Mouse (Mus musculus) kidney, adult 18-20 months (tissue): ENCODE data around the gene Lcn12.
A peak's percentile ranks its signal among the peaks of the same experiment; 100 is the strongest.

Experiments
- DNase-seq: peaks from one replicate; pipeline ENCODE4 v3.0.0; 2021

The Lcn12 gene

DNA sequence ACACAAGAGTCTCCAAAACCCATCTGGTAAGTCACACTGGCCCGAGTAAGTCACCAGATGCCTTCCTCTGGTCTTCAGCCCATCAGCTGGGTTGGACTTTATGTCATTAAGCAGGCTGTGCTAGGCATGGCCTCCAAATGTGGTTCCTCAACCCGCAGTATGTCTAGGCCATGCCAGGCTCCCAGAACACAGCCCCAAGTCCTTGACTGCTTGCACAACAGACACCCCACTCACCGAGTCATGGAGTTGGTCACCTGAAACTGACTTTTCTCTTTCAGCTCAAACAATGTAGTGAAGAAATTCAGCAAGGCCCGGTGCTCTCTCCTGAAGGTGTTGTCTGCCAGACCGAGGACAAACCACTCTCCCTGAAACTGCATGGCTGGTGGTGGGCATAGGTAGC lies 723 bp downstream of the Lcn12 start:
- DNase-seq, result no peak

DNA sequence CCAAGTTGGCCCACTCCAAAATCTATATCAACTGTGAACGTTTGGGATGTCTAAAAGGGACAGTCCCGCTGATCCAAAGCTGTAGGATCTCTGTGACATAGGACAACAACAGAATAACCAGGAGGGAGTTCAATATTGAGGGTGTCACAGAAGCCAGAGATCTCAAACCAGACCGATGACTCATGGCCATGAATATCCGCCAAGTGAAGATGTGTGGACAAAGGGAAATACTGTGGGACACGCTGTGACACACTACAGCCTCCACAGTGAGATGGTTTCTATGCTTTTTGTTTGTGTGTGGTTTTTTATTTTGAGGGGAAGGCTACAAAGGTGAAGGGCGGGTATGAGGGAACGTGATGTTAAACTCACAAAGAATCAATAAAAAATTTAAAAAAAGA lies 5.0 kb downstream of the Lcn12 start:
- no peak for DNase-seq

DNA sequence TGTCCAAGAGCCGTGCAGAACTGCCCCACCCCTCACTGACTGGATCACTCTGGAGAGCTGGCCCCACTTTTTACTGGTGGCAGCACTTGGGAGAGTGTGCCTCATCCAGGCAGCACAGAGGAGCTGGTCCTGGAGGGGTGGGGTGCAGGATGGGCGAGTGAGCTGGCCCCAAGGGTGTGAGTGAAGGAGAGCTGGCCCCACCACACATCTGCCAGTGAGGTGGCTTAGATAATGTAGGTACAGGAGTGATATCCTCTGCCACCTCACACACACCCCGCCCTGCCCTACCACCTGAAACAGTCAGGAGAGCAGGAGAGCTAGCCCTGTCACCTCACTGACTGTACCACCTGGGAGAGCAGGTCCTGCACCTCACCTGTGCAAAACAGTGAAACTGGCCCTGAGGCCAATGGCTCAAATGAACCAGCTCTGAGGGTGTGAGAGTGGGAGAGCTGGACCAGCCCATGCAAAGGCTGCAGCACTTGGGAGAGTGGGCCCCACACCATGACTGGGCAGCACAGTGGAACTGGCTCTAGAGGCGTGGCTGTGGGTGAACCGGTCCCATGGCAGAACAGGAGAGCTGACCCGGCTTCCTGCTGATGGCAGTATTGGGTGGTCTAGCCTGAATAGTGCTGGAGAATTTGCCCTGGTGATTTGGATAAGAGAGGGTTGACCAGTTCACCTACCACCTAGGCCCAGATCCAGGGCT lies 5.6 kb downstream of the Lcn12 start:
- no peak for DNase-seq

DNA sequence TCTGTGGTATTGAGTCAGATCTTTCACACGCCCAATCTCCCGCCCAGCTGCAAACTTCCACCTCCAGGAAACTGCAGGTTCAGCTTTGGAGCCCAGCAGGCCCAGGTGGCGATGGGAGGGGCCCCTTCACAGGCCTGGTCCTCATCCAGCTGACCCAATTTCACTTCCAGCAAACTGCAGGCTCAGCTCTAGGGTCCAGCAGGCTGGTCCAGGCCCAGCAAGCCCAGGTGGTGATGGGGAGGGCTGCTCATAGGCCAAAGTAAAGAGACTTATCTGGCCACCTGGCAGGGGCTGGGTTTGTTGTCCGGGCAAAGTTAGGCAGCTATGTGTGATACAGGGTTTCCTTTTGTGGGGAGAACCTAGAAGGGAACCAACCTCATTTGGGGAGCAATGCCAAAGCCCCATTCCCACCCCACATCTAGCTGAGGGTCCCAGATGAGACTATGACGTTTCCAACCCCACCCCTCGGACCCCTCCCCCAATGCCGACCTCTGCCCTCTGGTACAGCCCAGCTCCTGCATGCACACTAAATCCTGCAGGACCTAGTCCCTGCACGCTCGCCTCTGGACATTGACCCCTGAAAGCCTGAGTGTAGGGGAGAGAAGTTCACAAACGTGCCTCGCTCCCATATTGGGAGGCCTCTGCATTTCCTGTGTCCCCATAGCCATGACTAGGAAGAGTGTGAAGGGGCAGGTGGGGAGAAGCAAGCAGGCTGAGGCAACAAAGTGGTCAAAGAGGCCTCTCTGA lies 8.6 kb downstream of the Lcn12 start:
- peak; percentile 54 for DNase-seq

DNA sequence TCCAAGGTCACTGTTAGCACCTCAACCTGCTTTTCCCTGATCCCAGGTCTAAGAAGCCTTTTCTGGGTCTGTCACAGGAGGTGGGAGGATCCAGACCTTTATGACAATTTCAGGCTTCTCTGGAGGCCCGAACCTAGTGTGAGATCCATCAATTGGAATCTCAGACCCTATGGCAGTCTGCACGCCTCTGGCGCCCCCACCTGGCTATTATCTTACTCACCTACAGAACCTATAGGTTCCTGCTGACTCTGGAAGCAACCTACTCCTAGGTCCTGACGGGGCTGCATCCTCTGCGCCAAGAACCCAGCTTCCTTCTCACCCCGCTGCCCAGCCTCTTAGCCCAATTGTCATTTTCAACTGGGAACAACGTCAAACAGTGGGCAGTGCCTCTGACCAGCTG lies 10.7 kb downstream of the Lcn12 start:
- peak; percentile 54 for DNase-seq

DNA sequence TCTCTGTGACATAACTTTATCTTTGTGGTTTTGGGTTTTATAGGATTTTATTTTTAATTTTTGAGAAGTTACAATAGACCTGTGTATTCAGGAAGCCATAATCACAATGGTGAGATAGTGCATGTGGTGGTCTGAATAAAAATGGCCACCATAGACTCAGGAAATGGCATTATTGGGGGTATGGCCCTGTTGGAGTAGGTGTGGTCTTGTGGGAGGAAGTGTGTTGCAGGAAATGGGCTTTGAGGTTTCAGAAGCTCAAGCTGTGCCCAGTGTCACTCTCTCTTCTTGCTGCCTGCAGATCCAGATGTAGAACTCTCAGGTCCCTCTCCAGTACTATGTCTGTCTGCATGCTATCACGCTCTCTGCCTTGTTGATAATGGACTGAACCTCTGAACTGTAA lies 13.2 kb downstream of the Lcn12 start:
- no peak for DNase-seq

DNA sequence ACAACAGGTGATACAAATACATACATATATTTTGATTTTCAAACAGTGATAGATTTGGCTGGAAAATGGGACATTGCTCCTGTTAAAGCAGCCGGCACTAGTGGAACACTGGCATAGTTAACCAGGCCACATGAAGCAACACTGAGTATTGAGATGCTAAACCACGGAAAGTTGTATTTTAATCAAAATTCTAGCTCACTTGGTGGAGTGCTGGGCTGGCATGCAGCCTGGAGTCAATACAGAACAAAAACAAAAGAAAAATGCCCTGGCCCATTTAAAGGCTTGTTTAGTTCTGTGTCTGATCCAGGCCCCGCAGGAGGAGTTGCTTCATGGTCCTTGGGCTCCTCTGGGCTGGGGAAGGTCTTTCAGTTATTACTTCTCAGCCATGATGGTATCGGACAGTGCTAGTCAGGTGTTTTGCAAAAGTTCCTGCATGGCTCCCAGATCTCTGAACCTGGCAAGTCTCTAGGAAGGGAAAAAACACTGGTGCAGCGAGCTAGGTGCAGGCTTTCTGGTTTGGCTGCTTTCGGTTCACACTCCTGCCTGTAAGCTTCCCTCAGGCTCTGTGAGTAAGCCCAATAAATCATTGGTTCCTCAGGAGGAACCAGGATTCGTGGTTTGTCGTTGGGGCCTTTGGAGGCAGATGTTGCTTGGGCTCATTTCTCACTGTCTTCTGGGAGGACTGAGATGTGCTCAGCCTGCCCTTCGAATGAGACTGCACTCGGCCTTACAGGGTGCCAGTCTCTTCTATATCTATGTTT lies 14.0 kb downstream of the Lcn12 start:
- no peak for DNase-seq

DNA sequence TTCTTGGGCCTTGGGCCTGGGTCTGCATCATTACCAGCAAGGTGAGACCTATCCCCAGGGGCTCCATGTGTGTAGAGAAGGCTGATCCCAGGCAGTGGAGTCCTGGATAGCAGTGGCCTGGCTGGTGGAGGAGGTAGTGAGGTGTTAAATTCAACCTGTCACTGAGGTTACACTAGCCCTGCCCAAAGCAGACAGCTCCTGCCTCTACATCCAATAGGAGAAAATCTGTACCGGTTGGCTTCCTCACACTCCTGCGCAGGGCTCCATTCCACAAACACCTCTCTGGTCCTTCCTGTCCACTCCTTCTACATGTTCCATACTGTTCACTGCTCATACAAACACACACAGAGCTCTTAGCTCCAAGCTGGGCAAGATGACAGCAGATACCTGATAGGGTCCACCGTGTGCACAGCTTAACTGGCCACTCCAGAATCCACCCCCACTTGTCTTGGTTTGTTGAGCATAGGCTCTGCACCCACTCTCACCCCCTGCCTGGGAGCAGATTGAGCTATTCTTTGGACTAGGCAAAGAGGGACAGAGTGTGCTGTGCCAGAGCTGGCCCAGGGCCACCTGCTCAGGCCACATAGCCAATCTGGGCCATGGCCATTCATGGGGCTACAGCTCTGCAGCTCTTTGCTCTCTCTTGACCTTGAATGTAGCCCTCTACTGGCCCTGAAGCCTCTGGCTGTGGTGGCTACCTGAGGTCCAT lies 15.6 kb downstream of the Lcn12 start:
- DNase-seq, result peak; percentile 61

DNA sequence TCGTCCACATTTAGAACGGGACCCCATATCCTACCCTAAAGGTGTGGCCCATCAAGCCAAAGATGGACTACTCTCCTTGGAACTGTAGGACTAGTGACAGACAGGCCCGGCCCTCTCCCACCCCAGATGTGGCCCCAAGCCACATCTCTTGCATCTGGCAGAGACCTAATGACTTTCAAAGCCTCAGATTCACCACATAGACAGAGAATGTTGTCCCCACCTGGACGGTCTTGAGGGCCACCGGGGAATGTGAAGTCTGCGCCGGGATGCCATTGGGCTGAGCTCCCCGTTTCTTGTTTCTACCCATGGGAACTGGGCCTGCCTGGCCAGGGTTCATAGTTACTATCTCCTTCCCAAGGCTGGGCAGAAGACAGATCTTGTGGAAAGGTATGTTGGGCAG lies 16.2 kb downstream of the Lcn12 start:
- no peak for DNase-seq

DNA sequence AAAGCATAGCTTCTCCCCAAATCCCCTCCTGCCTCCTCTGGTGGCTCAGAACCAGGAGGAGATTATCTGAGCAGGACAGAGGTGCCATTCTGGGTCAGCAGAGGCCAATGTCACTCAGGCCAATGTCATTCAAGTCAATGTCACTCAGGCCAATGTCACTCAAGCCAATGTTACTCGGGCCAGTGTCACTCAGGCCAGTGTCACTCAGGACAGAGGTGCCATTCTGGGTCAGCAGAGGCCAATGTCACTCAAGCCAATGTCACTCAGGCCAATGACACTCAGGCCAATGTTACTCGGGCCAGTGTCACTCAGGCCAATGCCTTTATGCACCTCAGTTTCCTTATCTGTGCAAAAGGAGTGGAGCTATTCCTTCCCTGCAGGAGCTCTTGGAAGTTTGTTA lies 21.2 kb downstream of the Lcn12 start:
- DNase-seq, result no peak

DNA sequence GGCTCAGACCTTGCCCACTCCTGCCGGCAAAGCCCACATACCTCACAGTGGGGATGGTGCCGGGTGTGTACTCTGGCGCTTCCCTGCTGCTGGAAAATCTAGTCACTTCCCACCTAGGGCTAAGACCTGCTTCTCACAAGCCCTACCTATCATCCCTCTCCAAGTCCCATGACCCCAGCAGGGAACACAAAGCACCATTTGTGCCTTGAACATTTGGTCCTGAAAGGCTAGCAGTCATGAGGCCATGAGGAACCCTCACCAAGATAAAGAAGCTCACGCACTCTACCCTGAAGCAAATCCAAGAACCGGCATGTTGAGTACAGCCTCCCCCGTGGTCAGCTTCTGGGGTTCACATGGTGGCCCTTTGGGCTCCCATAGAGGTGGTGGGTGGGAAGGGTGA lies 23.7 kb downstream of the Lcn12 start, which contains the start of gene Ptgds:
TSS of gene Ptgds (minus strand) at position 78 of the 400 bp plus-strand sequence.
- DNase-seq, result no peak

DNA sequence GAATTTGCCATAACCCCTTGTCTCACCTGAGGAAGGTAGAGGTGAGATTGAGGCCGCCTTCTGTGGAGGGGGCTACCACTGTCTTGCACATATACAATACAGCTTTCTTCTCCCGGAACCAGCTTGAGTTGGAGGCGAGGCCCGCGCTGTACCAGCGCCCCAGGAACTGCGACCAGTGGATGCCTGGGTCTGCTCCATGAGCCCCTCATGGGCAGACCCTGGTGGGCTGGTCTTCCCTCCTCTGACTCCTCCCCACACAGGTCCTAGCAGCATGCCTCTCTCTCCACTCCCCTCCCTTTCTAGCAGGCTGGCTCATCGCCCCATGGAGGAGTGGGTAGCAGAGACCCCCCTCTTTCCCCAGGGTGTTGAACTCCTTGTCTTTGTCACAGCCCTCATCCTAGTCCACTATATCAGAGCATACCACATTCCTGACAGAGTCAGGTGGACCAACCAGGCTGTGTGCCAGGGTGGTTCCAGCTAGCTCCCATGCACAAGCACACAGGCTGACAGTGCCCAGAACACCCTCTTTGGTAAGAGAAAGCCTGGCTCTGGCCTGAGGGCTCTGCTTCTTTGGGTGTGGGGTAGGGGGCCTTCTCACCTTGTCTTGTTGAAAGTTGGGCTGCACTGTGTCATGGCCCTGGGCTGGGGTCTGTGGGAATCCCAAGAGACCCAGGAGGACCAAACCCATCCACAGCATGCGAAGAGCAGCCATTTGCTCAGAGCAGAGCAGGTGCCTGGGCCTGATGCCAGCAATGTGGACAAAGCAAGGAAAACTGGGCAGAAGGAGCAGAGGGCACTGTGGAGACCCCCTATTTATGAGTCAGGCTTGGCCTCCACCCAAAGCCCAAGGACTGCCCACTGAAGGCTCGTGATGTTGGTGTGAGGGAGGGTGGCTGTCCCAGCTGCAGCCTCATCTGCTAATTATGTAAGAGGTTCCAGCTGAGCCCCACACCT lies 24.5 kb downstream of the Lcn12 start:
- peak; percentile 57 for DNase-seq

DNA sequence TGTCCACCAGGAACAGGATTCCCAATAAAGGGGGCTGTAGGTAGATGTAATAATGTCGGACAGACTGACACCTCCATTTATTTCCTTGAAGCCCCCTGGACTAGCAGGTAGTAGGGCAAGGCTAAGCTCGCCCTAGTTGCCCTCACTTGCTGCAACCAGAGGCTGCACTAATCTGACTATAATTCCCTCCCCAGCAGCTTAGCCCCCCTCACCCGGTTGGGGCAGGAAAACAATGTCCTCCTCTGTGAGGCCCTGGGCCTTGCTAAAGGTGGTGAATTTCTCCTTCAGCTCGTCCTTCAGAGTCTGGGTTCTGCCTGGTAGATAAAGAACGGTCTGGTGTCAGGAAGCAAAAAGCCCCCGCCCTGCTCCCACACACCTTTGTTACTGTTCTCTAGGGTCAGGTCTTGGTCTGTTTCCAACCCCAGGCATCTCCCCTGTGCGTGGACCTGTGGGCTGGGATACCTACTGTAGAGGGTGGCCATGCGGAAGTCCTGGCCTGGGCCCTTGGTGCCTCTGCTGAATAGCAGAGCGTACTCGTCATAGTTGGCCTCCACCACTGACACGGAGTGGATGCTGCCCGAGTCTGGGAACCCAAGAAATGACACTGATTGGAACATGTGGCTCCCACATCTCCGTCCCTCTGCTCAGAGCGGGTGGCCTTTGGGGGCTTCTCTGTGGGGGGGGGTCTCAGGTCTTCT lies 26.0 kb downstream of the Lcn12 start:
- no peak for DNase-seq

DNA sequence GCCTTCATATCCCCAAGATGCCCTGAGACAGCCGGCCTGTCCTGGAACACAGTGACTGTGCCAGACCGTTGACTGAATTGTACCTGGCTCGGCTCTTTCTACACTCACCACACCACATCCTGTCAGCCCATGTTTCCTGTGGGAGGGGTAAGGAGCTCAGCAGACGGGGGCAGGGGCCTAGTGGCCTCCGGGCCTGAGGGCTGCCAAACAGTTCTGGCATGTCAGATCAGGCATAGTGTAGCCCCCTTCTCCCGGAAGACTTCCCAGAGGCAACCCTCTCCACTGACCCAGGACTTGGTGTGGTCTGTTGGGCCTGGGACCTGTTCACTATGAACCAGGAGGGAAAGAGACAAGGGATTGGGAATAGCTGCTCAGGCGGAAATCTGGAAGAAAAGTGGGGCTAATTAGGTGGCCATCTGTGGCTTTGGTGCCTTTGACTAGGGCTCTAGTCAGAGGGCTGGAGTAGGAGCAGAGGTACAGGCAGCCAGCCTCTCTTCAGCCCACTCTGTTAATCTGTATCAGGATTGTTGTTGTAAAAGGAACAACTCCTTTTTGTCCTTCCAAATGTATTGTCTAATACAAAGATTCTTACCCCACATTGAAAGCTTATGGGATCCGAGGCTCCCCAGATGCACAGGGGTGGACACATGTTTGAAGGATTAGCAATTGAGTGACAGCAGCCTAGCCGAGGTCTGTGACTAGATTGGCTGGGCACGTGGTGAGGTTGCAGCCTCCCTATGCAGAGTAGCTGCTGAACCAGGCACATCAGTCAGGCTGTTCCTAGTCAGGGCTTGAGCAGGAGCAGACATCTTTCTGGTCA lies 27.7 kb downstream of the Lcn12 start:
- no peak for DNase-seq

DNA sequence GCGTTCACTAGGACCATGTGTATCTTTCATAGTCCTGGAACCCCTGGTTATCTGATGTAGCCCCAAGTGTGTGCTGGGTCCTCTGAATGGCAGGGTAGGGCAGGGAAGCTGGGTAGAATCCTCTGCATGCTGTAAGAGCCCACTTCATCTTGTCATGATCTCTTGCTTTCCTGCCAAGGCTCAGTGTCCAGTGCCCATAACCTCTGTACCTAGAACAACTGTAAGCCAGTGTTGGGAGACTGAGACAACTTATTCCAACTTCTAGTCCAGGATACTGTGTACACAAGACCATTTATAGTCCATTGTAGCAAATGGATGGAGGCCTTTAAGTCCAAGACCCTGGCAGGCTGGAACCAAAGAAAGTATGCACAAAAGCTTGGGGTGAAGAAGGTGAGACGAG lies 28.5 kb downstream of the Lcn12 start:
- DNase-seq, result no peak

DNA sequence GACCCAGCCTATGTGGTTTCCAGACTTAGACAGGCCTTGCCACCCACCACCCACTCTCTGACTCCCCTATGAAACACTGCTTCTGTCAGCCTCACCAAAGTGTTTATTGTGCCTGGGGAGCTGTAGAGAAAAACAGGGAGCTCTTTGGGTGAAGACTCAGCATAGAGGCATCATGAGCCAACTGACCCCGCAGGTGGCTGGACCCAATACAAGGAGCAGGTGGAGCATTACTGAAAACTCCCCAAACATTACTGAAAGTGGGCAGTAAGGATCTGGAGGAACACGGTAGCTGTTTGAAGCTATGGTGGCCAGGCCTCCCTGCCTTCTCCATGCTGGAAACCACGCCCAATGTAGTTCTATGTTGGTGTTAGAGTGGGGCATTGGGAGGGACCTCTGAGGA lies 30.1 kb downstream of the Lcn12 start:
- no peak for DNase-seq

DNA sequence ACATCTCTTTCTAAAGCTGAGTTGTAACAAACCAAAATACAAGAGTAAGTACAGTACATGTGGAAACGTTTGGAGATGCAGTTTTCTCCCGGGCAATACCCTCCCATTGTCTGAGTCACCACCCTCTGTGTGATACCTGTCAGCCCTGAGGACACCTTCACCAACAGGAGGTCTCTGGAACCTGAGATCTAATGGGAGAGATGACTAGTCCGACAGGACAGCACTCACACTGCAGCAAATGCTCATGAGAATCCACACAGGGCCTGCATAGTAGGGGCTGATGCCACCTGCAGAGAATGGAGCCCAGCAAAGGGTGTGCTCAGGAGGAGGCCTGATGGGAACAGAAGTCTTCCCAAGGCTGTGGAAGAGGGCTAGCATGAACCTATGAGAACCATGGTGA lies 32.3 kb downstream of the Lcn12 start:
- no peak for DNase-seq

DNA sequence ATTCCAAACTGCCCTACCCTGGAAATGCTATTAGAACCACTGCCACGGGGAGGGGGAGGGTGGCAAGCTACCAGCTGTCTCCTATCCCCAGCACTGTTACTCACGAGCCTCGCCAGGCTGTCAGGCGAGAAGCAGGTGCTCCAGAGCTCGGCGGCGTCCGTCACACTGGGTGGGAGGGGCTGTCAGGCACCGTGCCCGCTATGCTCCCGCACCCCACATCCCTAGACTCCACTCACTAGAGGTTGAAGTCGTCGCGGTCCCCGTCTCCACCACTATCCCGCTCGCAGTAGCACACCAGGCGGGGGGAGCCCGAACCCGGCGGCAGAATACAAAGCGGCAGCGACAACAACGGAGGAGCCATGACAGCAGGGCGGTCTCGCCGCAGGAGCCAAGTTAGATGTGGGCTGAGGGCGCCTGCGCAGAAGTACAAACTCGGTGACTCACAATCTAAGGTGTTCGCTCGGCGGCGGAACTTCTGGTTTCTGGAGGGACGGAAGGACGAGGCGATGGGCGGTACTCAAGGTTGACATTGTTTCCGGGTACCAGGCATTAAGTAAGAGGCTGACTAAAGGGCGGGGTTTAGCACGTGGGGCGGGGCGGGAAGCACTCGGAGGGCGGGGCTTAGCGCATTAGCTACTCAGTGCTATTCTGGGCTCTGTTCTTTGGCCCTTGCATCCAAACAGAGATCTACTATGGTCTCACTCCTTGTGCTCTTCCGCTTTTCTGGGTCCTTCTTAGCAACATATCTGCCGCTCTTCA lies 33.0 kb downstream of the Lcn12 start, which contains the start of gene Paxx:
TSS of gene Paxx (minus strand) at position 544 of the 759 bp plus-strand sequence.
- DNase-seq, result peak; percentile 93

DNA sequence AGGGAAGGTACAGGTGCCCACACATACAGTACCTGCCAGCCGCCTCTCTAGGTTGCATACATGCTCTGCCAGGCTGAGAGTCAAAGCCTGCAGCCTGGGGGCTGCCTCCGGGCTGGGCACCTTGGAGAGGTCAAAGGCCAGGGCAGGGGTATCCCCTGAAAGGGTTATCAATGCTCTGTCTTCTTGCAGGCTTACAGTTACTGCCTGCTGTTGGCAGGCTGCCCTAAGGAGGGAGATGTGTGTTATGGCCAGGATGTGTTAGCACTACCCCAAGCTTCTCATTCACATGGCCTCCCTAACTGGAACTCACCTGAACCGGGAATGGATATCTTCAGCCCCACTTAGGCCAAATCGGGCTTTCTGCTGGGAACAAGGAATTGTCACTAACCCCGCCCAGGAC lies 33.6 kb downstream of the Lcn12 start:
- peak; percentile 35 for DNase-seq

DNA sequence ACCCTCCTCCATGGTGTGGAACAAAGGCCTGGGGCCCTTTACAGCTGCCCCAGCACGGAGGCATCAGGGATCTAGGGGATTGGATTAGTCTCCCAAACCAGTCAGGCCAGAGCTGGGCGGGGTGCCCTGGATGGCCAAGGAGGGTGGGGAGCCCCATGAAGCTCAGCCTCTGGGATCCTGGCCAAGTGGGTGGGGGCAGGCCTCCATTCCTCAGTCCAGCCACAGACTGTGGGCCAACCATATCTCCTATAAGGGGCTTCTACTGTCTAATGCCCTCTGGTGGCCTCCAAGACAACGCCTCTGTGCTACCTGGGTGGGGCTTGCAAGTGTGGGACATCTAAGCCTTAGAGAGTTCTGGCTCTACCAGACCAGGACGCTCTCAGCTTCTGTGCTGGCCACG lies 34.8 kb downstream of the Lcn12 start:
- no peak for DNase-seq
